Mouse (Mus musculus): Measurements from ENCODE around the gene Mink1. TPM values are rescaled to one million over a fixed set of nuclear protein-coding genes. Genes with fewer than 3 reads are reported as not detected.

Gene Mink1
- total RNA-seq, 2 experiments from 2014 or later: 42.2 to 44.1 TPM

DNA sequence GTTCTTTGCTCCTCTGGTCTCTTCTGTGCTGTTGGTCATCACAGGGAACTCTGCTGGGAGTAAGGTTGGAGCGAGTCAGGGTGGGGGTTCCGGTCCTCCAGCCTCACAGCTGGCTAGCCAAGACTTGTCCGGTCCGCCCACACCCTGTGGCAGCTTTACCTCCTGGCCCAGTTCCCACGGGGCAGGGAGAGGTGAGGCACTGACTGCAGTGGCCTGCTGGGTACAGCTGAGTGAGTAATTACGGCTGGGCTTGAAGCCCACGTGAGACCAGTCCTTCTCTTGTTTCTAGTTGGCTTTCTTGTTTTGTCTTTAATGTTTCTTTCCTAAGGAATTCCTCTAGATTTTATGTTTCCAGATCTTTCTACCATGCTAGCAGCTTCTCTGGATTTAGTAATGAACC is 22.8 kb downstream of the Mink1 start:
- DNase-seq: peak; percentile 65 to 70
- intact Hi-C loops (cut with DNase I): no loop called here

GRCm38 (mm10) chr11:70586261-70586660 is 23.6 kb downstream of the Mink1 start:
- intact Hi-C loops (cut with DNase I): no loop called here
- DNase-seq: no peak

DNA sequence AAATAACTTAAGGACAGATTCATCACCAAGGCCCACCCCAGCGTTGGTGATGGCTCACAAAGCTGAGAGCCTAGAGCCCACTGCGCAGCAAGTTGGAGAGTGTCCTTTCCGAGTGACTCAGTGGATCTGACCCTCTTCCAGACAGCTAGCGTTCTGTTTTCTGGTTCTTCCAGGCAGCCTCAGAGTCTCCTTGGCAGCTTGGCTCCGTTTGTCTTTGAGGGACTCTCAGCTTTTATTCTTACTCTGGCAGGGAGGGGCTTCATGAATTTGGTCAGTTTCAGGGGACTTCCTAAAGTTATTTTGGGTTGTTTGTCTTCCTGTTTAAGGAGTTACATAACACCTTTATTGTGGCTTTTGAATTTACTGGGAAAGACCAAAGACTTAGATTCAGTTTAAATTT is 24.3 kb downstream of the Mink1 start:
- intact Hi-C loops (cut with DNase I): no loop called here
- no peak for DNase-seq

- DNase-seq: no peak
- intact Hi-C loops (cut with DNase I): no loop called here
Observed at GRCm38 (mm10) chr11:70591733-70592132, 29.1 kb downstream of the Mink1 start.

- peak; percentile 35 to 37 for DNase-seq
- intact Hi-C loops (cut with DNase I): no loop called here
Observed at GRCm38 (mm10) chr11:70594253-70594989, 31.7 kb downstream of the Mink1 start.

GRCm38 (mm10) chr11:70595638-70596037 is 33.0 kb downstream of the Mink1 start:
- DNase-seq: no peak
- intact Hi-C loops (cut with DNase I): no loop called here

DNA sequence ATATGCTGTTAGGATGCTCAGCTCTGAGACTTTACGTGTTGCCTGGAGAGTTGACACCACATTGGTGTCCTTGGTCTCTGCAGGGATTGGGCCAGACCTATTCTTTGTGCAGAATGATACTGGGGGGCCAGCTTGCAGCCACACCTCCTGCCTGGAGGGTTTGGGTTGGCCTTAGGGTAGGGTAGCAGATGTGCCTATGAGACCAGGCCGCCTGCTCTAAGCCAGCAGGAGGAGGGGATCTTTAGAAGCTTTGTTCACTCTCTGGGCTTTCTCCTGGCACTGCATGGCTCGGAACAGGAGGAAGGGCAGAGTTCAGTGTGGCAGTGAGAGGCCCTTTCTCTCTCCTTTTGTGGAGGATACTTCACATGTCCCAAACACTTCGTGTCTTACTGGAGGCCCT is 33.4 kb downstream of the Mink1 start:
- DNase-seq: no peak
- intact Hi-C loops (cut with DNase I): no loop called here

DNA sequence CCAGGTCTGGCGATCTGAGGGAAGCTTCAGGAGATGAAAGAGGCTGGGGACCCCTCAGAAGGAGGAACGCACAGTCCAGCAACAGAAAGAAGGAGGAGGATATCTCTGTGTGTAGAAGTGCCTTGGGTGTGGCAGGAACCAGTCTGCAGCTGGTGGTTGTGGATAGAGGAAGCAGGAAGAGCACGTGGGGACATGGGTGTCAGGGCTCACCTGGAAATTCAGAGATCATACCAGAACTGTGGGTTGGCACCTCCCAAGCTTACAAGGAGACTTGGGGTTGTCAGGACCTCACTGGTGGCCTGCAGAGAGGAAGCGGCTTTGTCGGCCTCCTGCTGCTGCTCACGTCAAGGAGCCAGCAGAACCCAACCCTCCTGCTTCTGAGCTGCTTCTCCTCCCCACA is 34.6 kb downstream of the Mink1 start:
- DNase-seq: no peak
- intact Hi-C loops (cut with DNase I): no loop called here

GRCm38 (mm10) chr11:70598451-70598953 is 35.8 kb downstream of the Mink1 start:
- no peak for DNase-seq
- intact Hi-C loops (cut with DNase I): no loop called here

- DNase-seq: peak; percentile 82 to 87
- intact Hi-C loops (cut with DNase I): loop anchor here (1.0 to 10.0 kb wide), 3 partner anchors 42 to 170 kb away; partner anchors contain the start of genes Arrb2 and Mink1
Observed at GRCm38 (mm10) chr11:70605024-70605566, 42.4 kb downstream of the Mink1 start.

DNA sequence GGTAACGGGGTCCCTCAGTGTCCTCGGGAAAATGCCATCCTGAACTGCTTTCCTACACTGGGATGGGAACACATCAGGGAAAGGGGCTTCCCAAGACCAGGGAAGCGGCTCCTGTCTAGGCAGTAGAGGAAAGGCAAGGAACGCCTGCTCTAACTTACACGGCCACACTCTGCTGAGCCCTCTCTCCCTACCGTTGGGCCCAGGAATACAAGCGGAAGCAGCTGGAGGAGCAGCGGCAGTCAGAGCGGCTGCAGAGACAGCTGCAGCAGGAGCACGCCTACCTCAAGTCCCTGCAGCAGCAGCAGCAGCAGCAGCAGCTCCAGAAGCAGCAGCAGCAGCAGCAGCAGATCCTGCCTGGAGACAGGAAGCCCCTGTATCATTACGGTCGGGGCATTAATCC is 44.0 kb downstream of the Mink1 start:
- DNase-seq: no peak
- intact Hi-C loops (cut with DNase I): loop anchor here (10.0 kb wide), 1 partner anchor 172 kb away; the partner anchor contains the start of gene Arrb2

DNA sequence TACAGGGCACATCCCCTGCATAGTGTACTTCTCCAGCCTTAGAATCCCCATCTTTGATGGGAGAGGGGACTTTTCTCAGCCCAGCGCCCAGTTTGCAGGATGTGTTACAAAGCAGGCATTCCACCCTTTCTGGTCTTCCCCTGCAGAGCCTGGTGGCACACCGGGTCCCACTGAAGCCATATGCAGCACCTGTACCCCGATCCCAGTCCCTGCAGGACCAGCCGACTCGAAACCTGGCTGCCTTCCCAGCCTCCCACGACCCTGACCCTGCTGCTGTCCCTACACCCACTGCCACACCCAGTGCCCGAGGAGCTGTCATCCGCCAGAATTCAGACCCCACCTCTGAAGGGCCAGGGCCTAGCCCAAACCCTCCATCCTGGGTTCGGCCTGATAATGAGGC is 44.9 kb downstream of the Mink1 start:
- intact Hi-C loops (cut with DNase I): loop anchor here (10.0 kb wide), 1 partner anchor 173 kb away; the partner anchor contains the start of gene Arrb2
- no peak for DNase-seq

DNA sequence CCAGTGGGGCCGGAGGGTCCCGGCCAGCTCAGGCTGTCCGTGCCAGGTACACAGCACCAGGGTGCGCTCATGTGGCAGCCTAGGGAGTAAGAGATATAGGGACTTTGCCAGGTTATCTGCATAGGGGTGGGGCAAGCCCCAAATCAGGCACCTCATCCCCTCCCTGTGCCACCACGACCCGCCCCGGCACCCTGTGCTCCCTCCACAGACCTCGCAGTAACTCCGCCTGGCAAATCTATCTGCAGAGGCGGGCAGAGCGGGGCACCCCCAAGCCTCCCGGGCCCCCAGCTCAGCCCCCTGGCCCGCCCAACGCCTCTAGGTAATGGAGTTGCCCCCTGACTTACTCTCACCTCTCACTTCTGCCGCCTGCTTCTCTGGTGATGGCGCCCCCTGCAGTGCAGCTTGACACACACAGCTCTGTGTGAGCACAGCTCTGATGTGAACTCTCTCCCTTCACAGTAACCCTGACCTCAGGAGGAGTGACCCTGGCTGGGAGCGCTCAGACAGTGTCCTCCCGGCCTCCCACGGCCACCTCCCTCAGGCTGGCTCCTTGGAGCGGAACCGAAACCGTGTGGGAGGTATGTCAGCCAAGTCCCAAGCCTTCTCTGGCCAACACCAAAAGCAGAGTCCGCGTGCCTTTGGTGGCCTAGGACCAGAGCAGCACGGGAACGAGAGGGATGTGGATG is 45.8 kb downstream of the Mink1 start:
- DNase-seq: peak; percentile 27 to 46
- intact Hi-C loops (cut with DNase I): loop anchor here (10.0 kb wide), 1 partner anchor 174 kb away; the partner anchor contains the start of gene Arrb2

- no peak for DNase-seq
- intact Hi-C loops (cut with DNase I): loop anchor here (10.0 kb wide), 1 partner anchor 196 kb away; the partner anchor contains the start of gene Pelp1
Observed at GRCm38 (mm10) chr11:70610752-70611151, 48.1 kb downstream of the Mink1 start.

DNA sequence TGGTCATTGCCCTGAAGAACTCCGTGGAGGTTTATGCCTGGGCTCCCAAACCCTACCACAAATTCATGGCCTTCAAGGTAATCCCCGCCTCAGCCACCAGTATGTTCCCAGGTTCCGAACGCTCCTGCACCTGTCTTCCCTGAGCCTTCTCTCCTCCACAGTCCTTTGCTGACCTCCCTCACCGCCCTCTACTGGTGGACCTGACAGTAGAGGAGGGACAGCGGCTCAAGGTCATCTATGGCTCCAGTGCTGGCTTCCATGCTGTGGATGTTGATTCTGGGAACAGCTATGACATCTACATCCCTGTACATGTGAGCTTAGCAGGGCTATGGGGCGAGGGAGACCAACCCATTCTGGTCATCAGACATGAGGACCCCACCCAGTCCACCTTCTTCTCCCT is 49.8 kb downstream of the Mink1 start:
- intact Hi-C loops (cut with DNase I): loop anchor here (10.0 kb wide), 1 partner anchor 198 kb away; the partner anchor contains the start of gene Pelp1
- no peak for DNase-seq

DNA sequence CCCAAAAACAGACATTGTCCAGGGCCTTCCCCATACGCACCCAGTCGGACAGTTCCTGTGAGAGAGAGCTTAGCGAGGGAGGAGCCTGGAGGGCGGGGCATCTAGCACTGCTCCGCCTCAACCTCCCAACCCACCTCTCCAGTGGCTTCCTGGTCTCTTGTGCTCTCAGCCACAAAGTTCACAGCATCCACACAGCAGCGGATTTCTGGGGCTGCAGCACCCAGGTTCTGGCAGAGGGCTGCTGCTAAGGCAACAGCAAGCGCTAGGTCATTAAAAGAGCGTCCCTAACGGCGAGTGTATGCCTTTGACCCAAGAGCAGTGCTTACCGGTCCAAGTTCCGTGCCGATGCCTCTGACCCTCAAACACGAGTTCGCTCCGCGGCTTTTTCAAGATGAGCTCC is 52.4 kb downstream of the Mink1 start:
- intact Hi-C loops (cut with DNase I): loop anchor here (10.0 kb wide), 1 partner anchor 200 kb away; the partner anchor contains the start of gene Pelp1
- DNase-seq: peak; percentile 62 to 70

GRCm38 (mm10) chr11:70615516-70616093 is 52.9 kb downstream of the Mink1 start, which contains the start of gene 4930544D05Rik:
4930544D05Rik (plus strand) TSS chr11:70615848.
- intact Hi-C loops (cut with DNase I): loop anchor here (10.0 kb wide), 1 partner anchor 201 kb away; the partner anchor contains the start of gene Pelp1
- DNase-seq: no peak

DNA sequence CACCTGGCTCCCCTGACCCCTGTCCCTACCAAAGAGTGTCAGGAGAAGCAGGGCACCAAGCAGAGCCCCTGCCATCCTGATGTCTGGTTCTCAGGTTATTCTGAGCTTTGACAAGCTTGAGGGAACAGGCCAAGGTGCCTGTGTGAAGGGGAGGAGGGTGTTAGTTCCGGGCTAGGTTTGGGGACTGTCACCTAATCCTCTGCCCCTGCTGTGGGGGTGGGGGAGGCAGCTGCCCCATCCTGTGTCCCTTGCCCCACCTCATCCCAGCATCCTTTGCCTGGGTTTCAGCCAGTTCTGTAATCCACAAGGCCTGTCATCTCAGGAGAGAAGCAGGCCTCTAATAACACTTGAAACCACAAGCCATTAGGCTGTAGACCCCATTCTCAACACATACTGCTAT is 56.4 kb downstream of the Mink1 start, which contains the start of gene Chrne:
Chrne (minus strand) TSS at position 116 of the 400 bp plus-strand sequence.
- DNase-seq: no peak
- intact Hi-C loops (cut with DNase I): loop anchor here (10.0 kb wide), 1 partner anchor 204 kb away; the partner anchor contains the start of gene Pelp1

- intact Hi-C loops (cut with DNase I): no loop called here
- peak; percentile 23 to 25 for DNase-seq
Observed at GRCm38 (mm10) chr11:70621972-70622814, 59.5 kb downstream of the Mink1 start.
